Mouse (Mus musculus) midbrain, embryonic 14.5 days (tissue): Measurements from ENCODE around the gene Vil1. TPM values are rescaled to one million over a fixed set of nuclear protein-coding genes. Genes with fewer than 3 reads are reported as not detected.

ENCODE experiments used
- ATAC-seq: fragments of 200-750 bp; cut with Nextera tagmentation; 2 replicates; pipeline ENCODE4 v1.8.0; 2017; ENCODE audit warnings: moderate number of reproducible peaks, moderate library complexity; ENCODE audit not compliant: low FRiP score, low TSS enrichment
- DNase-seq: peaks from one replicate; pipeline ENCODE4 v3.0.0-alpha.2; 2015
- H3K27ac ChIP-seq: fragments of 300-500 bp; sonication (generic); replicated peaks from 2 replicates; pipeline ENCODE4 v1.5.1; 2014; ENCODE audit warnings: mild to moderate bottlenecking, low read depth, low read length, moderate library complexity
- H3K27me3 ChIP-seq: fragments of 300-500 bp; sonication (generic); 2 replicates; pipeline ENCODE4 v1.6.1; 2014; ENCODE audit warnings: low read length, control low read depth, mixed read lengths; ENCODE audit not compliant: control insufficient read depth, insufficient read depth
- H3K36me3 ChIP-seq: fragments of 300-500 bp; sonication (generic); 2 replicates; pipeline ENCODE4 v1.6.1; 2014; ENCODE audit warnings: low read length, control low read depth; ENCODE audit not compliant: control insufficient read depth, insufficient read depth
- H3K4me1 ChIP-seq: fragments of 300-500 bp; sonication (generic); 2 replicates; pipeline ENCODE4 v1.6.1; 2014; ENCODE audit warnings: mild to moderate bottlenecking, antibody characterized with exemption, low read length, control low read depth; ENCODE audit not compliant: control insufficient read depth, insufficient read depth
- H3K4me2 ChIP-seq: fragments of 300-500 bp; sonication (generic); 2 replicates; pipeline ENCODE4 v1.6.1; 2014; ENCODE audit warnings: mild to moderate bottlenecking, low read length, moderate library complexity
- H3K4me3 ChIP-seq: fragments of 300-500 bp; sonication (generic); replicated peaks from 2 replicates; pipeline ENCODE4 v1.5.1; 2014; ENCODE audit warnings: low read depth, low read length
- H3K9ac ChIP-seq: fragments of 300-500 bp; sonication (generic); replicated peaks from 2 replicates; pipeline ENCODE4 v1.6.1; 2014; ENCODE audit warnings: mild to moderate bottlenecking, low read length, moderate library complexity
- H3K9me3 ChIP-seq: fragments of 300-500 bp; sonication (generic); 2 replicates; pipeline ENCODE4 v1.6.1; 2016; ENCODE audit warnings: low read length, control low read depth, mixed read lengths; ENCODE audit not compliant: control insufficient read depth
- WGBS: fragments of 180-500 bp; shearing (Covaris S2); extraction: QIAGEN DNeasy Blood & Tissue Kit; methylation state at CpG from one replicate; pipeline ENCODE4 v1.1.7; 2014; 5-methylcytosine and 5-hydroxymethylcytosine counted together
- polyA plus RNA-seq: library from polyadenylated mRNA; unstranded; fragments of >200 nt; fragmentation: Nextera tagmentation; extraction: Ambion mirVana; gene quantifications from 2 replicates; pipeline ENCODE4 v1.2.1, GENCODE M21; 2014

Vil1 gene
- polyA plus RNA-seq, 1 experiment from 2014 or later, result 0.30 TPM

DNA sequence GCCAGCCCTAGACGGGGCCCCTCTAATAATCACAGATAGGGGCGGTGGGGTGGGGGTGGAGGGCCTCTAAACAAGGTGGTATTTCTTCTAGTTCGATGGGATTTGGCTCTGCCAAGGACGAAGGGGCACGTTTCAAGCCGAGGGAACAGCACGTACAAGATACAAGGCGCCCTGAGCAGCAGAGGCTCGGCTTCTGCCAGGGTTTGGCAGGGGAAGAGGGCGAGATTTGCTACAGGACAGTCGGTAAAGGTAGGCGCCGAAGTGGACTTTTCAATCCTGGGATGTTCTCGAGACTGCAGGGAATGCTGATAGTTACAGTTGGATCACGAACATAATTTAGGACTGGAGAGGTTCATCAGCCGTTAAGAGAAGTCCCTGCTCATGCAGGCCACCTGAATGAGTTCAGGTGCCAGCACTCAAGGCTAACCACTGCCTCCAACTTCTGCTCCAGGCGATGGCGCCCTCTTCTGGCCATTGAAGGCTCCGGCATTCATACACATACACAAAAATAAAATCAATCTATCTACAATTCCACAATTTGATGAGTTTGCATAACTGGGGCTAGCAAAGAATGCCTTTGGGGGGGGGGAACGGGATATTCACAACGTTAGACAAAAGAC lies 18.8 kb upstream of the Vil1 start:
- Histone ChIP-seq H3K4me1 (peaks cover 12% of the 10 kb centered on the region), H3K4me3 (peak overlapping the region; percentile 96; the same call in 1 of the 2 replicates), H3K36me3 (peaks cover 12% of the 10 kb centered on the region), H3K9me3 (no peaks in the 10 kb centered on the region), H3K9ac (no peak overlapping the region; the same call in 1 of the 2 replicates), H3K27ac (no peak overlapping the region), H3K4me2 (peak overlapping the region; percentile 39), H3K27me3 (peaks cover 8% of the 10 kb centered on the region; the same call in 1 of the 2 replicates)
- WGBS, result 9% methylated on average over 21 of the region's 21 CpGs
- ATAC-seq (no peak), DNase-seq (peak; percentile 63)

DNA sequence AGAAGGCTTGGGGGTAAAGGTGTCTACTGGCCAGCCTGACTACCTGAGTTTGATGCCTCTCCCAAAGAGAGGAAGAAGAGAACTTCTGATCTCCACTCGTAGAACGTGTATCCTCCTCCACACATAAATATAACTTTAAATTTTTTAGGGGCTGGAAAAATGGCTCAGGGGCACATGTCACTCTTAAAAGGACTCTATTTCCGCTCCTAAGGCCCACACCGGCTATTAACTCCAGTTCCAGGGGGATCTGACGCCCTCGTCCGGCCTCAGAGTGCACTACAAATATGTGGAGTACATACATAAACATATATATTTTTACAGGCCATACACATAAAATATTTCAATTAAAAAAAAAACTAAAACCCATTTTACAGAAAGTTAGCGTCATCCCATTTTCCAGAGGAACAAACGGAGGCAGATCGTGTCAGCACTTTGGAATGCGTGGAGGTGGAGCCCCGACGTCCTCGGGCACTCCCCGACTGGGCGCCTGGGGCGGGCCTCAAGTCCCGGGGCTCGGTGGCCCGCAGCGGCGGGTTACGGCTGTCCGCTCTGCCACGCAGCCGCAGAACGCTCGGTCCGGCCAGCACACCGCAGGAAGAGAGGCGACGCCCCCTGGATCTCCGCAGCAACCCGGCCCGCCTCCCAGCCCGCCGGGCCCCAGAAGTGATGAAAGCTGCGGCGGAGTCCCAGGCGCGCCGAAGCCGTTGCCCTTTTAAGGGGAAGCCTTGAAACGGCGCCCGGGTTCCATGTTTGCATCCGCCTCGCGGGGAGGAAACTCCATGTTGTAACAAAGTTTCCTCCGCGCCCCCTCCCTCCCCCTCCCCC lies 18.0 kb upstream of the Vil1 start, which contains the start of gene Ctdsp1:
Gene Ctdsp1 (plus strand): TSS at position 586 of the 825 bp plus-strand sequence.
- no peaks in the 10 kb centered on the region for H3K9me3 ChIP-seq
- peak; percentile 98 for DNase-seq
- WGBS, result 2% methylated on average over 51 of the region's 51 CpGs

DNA sequence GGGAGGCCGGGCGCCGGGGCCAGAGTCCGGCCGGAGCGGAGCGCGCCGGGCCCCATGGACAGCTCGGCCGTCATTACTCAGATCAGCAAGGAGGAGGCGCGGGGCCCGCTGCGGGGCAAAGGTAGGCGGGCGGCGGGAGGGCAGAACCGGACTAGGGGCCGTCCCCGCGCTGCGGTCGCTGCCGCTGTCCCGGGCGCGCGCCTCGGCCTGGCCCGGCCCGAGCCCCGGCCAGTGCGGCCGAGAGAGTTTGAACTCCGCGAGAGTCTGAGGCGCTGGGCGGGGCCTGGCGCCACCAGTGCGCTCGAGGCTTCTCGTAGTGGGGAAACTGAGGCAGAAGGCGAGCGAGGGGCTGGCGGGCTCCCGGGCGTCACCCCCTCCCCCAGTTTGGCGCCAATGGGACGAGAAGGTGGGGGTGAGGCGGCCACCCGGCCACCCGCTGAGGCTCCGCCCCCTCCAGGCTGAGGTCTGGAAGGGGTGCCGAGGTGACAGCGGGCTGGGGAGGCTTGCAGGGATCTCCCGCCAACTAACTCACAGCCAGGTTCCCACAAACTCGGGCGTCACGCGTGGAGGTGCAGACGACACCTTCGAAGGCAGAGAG lies 17.2 kb upstream of the Vil1 start:
- Histone ChIP-seq H3K9ac (peak overlapping the region; percentile 74), H3K4me2 (peak overlapping the region; percentile 91), H3K36me3 (peaks cover 12% of the 10 kb centered on the region), H3K27ac (peak overlapping the region; percentile 68), H3K27me3 (peaks cover 8% of the 10 kb centered on the region; the same call in 1 of the 2 replicates), H3K9me3 (no peaks in the 10 kb centered on the region), H3K4me1 (peaks cover 12% of the 10 kb centered on the region), H3K4me3 (peak overlapping the region; percentile 96)
- 0% methylated on average over 63 of the region's 63 CpGs for WGBS
- DNase-seq (peak; percentile 65), ATAC-seq (peak; percentile 54)

More for the DNA sequence above, 18.0 kb upstream of the Vil1 start, which contains the start of gene Ctdsp1:
- peak; percentile 74 for ATAC-seq
- peak within 1 kb of the TSS; percentile 74 for H3K9ac ChIP-seq
- peaks cover 8% of the 10 kb centered on the region; the same call in 1 of the 2 replicates for H3K27me3 ChIP-seq
- H3K36me3 ChIP-seq, result peaks cover 12% of the 10 kb centered on the region
- H3K27ac ChIP-seq, result peak within 1 kb of the TSS; percentile 68
- H3K4me1 ChIP-seq, result peaks cover 12% of the 10 kb centered on the region
- H3K4me2 ChIP-seq, result peak within 1 kb of the TSS; percentile 91
- peak within 1 kb of the TSS; percentile 96 for H3K4me3 ChIP-seq

DNA sequence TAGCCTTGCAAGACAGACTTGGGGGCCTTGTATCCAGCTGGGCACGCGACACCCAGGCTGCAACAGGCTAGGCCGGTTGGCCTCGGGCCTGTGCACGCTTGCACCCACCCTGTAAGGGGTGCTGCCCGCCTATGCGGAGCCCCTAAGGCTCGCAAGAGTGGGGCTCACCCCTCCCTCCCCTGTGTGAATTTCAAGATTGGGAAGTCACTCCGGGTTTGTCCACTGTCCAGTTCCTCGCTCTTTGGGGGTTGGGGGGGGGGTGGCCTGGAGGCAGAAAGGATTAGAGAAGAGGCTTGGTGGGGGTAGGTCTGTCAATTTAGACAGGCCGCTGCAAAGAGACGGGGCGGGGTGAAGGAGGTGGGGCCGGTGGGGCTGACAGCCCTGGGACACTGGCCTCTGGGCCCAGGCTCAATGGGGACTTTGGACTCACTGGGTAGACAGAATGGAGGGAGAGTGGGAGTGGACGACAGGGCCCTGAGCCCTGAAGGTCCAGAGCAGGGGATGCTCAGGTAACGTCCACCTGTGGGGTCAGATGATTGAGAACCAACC lies 16.7 kb upstream of the Vil1 start:
- peak overlapping the region; percentile 91 for H3K4me2 ChIP-seq
- peak; percentile 15 for DNase-seq

DNA sequence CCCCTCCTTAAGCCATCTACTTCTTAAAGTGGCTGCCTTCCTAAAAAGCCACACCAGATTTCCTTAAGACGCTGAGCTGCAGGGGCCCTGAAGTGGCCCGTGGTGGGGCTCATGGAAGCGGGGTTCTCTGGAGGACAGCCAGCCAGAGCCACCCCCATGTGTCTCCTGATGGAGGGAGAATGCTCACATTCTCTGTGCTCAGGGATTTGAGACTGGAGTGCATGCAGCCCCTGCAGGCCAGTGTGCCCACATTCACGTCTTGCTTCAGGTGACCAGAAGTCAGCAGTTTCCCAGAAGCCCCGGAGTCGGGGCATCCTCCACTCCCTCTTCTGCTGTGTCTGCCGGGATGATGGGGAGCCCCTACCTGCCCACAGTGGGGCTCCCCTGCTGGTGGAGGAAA lies 16.2 kb upstream of the Vil1 start:
- Histone ChIP-seq H3K36me3 (peaks cover 12% of the 10 kb centered on the region), H3K9ac (peak overlapping the region; percentile 74; the same call in 1 of the 2 replicates), H3K9me3 (no peaks in the 10 kb centered on the region), H3K27me3 (peaks cover 8% of the 10 kb centered on the region; the same call in 1 of the 2 replicates), H3K4me3 (peak overlapping the region; percentile 96), H3K27ac (no peak overlapping the region), H3K4me1 (peaks cover 12% of the 10 kb centered on the region), H3K4me2 (peak overlapping the region; percentile 91)
- DNase-seq, result no peak
- ATAC-seq, result no peak
- WGBS, result 45% methylated on average over 7 of the region's 7 CpGs

More for the DNA sequence above, 16.7 kb upstream of the Vil1 start:
- Histone ChIP-seq H3K9ac (peak overlapping the region; percentile 74), H3K9me3 (no peaks in the 10 kb centered on the region), H3K4me3 (peak overlapping the region; percentile 96), H3K27me3 (peaks cover 8% of the 10 kb centered on the region; the same call in 1 of the 2 replicates), H3K27ac (peak overlapping the region; percentile 68; the same call in 1 of the 2 replicates), H3K4me1 (peaks cover 12% of the 10 kb centered on the region), H3K36me3 (peaks cover 12% of the 10 kb centered on the region)
- under 1% methylated on average over 16 of the region's 16 CpGs for WGBS
- ATAC-seq, result peak; percentile 17; the same call in 1 of the 2 replicates

DNA sequence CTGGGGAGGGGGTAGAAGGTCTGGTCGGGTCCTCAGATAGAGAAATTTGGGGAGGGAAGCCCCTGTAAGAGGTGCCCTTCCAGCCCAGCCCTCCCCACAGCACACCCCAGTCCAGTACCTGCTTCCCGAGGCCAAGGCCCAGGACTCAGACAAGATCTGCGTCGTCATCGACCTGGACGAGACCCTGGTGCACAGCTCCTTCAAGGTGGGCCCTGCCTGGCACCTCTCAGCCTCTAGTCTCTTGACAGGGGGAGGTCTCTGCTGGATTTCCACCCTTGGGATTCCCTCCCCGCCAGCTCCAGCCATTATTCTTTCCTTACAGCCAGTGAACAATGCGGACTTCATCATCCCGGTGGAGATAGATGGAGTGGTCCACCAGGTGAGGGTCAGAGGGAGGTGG lies 15.5 kb upstream of the Vil1 start:
- Histone ChIP-seq H3K4me1 (peaks cover 12% of the 10 kb centered on the region), H3K36me3 (peaks cover 12% of the 10 kb centered on the region), H3K4me2 (no peak overlapping the region), H3K9ac (no peak overlapping the region), H3K27ac (no peak overlapping the region), H3K4me3 (no peak overlapping the region), H3K27me3 (peaks cover 8% of the 10 kb centered on the region; the same call in 1 of the 2 replicates), H3K9me3 (no peaks in the 10 kb centered on the region)
- no peak for DNase-seq
- no peak for ATAC-seq
- WGBS, result 90% methylated on average over 9 of the region's 9 CpGs

GRCm38 (mm10) chr1:74394311-74394710 lies 14.9 kb upstream of the Vil1 start:
- peaks cover 12% of the 10 kb centered on the region for H3K36me3 ChIP-seq
- WGBS, result 92% methylated on average over 9 of the region's 9 CpGs
- DNase-seq (no peak), ATAC-seq (no peak)
- H3K4me1 ChIP-seq, result peaks cover 12% of the 10 kb centered on the region
- H3K4me3 ChIP-seq, result no peak overlapping the region
- H3K27me3 ChIP-seq, result peaks cover 8% of the 10 kb centered on the region; the same call in 1 of the 2 replicates
- no peak overlapping the region for H3K9ac ChIP-seq
- no peak overlapping the region for H3K27ac ChIP-seq
- H3K4me2 ChIP-seq, result no peak overlapping the region
- H3K9me3 ChIP-seq, result no peaks in the 10 kb centered on the region

DNA sequence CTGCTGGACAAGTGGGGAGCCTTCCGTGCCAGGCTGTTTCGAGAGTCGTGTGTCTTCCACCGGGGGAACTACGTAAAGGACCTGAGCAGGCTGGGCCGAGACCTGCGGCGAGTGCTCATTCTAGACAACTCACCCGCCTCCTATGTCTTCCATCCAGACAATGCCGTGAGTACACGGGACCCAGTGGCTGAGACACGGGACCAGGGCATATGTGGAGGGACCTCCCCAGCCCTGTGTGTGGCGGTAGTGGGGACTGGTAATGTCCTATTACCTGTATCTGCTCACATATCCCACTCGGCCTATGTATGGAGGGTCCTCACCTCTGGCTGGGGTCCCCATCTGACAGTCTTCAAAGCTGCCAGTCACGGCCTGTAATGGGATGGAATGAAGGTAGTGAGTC lies 14.3 kb upstream of the Vil1 start:
- no peak for ATAC-seq
- H3K27me3 ChIP-seq, result peaks cover 8% of the 10 kb centered on the region; the same call in 1 of the 2 replicates
- WGBS, result 93% methylated on average over 15 of the region's 15 CpGs

More for the DNA sequence above, 14.3 kb upstream of the Vil1 start:
- no peak overlapping the region for H3K27ac ChIP-seq
- no peak overlapping the region for H3K9ac ChIP-seq
- no peak for DNase-seq
- H3K4me2 ChIP-seq, result no peak overlapping the region
- H3K4me1 ChIP-seq, result peaks cover 12% of the 10 kb centered on the region
- H3K36me3 ChIP-seq, result peaks cover 12% of the 10 kb centered on the region
- no peak overlapping the region for H3K4me3 ChIP-seq
- no peaks in the 10 kb centered on the region for H3K9me3 ChIP-seq
